Mouse (Mus musculus): Measurements from ENCODE around the gene Lcn12.
A peak's percentile ranks its signal among the peaks of the same experiment; 100 is the strongest.

The Lcn12 gene

DNA sequence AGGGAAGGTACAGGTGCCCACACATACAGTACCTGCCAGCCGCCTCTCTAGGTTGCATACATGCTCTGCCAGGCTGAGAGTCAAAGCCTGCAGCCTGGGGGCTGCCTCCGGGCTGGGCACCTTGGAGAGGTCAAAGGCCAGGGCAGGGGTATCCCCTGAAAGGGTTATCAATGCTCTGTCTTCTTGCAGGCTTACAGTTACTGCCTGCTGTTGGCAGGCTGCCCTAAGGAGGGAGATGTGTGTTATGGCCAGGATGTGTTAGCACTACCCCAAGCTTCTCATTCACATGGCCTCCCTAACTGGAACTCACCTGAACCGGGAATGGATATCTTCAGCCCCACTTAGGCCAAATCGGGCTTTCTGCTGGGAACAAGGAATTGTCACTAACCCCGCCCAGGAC lies 33.6 kb downstream of the Lcn12 start:
- peak; percentile 32 to 38 for DNase-seq

DNA sequence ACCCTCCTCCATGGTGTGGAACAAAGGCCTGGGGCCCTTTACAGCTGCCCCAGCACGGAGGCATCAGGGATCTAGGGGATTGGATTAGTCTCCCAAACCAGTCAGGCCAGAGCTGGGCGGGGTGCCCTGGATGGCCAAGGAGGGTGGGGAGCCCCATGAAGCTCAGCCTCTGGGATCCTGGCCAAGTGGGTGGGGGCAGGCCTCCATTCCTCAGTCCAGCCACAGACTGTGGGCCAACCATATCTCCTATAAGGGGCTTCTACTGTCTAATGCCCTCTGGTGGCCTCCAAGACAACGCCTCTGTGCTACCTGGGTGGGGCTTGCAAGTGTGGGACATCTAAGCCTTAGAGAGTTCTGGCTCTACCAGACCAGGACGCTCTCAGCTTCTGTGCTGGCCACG lies 34.8 kb downstream of the Lcn12 start:
- DNase-seq, result no peak

DNA sequence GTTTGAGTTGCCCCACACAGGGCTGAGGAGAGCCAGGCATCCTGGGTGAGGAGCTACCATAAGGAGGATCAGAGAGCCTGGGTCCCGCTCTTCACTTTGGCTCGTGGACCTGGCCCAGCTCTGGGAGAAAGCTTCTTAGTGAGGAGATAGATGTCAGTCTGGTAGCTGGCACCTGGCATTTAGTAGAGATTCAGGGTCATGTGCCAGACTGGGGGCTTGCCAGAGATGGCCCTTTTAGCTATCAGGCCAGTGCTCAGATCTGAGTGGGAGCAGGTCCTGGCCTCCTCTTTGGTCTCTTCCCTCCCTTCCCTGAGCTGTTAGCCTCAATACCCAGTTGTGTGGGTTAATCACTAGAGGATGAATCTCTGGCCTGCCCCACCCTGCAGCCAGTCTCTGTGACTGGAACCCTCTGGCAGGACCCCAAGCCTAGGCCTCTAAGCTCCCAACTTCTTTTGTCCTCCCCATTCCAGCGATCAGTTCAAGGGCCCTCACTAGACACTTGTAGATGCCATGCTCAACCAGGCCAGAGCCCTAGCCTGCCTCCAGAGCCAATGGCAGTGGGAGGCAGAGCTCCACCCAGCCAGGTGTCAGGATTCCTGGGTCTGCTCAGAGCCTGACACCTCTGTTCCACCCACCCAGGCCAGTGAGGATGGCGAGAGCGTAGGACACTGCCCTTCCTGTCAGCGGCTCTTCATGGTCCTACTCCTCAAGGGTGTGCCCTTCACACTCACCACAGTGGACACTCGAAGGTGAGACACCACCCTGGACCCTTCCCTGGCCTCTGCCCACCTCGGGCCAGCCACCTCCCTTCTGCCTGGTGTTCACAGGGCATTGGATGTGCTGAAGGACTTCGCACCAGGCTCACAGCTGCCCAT lies 36.5 kb downstream of the Lcn12 start:
- no peak for DNase-seq

GRCm38 (mm10) chr2:25456205-25456953 lies 37.3 kb downstream of the Lcn12 start, which contains the start of gene Clic3:
Gene Clic3 (plus strand): TSS chr2:25456838.
- no peak for DNase-seq

DNA sequence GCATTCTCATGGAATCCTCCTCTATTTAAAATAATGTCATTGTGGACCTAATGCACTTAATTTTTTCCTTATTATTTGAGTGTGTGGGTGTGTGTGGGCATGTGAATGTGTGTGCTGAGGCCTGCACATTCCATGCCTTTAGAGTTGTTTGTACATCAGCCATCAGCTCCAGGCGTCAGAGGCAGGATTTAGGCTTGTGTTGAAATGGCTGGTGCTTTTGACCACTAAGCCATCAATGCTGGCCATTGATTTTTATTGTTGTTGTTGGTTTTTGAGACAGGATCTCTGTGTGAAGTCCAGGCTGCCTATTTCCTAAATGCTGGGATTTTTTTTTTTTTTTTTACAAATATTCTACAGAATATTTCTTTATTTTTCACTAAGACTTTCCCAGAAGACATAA lies 40.8 kb downstream of the Lcn12 start:
- DNase-seq, result no peak

DNA sequence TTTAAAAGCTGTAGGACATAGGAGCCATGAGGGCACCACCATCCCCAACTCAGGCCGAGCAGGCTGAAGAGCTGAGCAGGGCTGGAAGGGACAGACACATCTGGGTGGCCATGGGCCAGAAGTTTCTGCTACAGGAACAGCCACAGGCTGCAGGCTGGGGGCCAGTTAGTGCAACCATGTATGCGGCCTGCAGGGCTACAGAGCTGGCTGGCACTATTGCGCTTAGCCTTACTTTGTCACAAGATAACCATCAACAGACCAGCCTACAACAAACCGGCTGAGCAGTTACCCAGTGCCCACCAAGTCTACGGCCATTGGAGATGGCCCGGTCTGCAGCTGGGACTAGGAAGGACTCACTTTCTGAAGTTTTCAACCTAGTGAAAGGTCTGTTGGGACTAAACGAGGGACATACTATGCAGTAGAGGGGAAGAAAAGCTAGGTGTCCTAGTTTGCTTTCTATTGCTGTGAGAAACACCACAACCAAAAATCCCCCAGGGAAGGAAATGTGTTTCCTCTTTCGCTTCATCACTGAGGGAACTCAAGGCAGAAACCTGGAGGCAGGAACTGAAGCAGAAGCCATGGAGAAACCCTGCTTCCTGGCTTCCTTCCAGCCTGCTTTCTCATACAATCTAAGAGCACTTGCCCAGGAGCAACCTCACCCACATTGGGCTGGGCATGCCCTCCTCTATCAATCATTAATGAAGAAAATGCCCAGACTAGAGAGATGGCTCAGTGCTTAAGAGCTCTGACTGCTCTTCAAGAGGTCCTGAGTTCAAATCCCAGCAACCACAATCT lies 42.7 kb downstream of the Lcn12 start:
- peak in 1 of 2 experiments; percentile 35 for DNase-seq

- DNase-seq, result no peak
These were observed 51.0 kb downstream of the Lcn12 start for GRCm38 (mm10) chr2:25442682-25443081.

DNA sequence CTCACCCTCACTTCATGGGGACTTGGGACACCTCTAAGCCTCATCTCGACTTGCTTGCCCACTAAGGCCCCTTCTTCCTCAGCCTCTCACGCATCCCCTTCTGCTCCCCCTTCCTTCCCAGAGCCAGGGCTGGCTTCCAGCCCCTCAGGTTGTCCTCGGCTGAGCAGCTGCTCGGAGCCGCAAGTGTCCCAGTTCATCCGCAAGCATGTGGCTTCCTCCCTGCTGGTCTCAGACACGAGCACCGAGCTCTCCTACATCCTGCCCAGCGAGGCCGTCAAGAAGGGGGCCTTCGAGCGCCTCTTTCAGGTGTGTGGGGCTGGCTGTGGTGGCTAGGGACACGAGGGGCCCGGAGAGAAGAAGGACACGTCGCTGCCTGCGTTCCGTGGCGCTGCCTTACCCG lies 52.6 kb downstream of the Lcn12 start:
- DNase-seq, result no peak
